Mouse (Mus musculus): ENCODE data around the gene H2-DMb2. TPM values are rescaled to one million over a fixed set of nuclear protein-coding genes. Genes with fewer than 3 reads are reported as not detected.

Gene H2-DMb2
- total RNA-seq, 2 experiments from 2014 or later: 0.96 to 1.6 TPM

- intact Hi-C loops (cut with DNase I): loop anchor here (5.0 to 10.0 kb wide), 3 partner anchors 85 to 1127 kb away; partner anchors contain the start of genes Ddx39b, Rxrb and Slc39a7
- DNase-seq: no peak
Measured at GRCm38 (mm10) chr17:34117421-34118112, 25.5 kb upstream of the H2-DMb2 start.

- intact Hi-C loops (cut with DNase I): loop anchor here (5.0 to 10.0 kb wide), 3 partner anchors 86 to 1127 kb away; partner anchors contain the start of genes Ddx39b, Rxrb and Slc39a7
- peak; percentile 41 to 50 for DNase-seq
Measured at GRCm38 (mm10) chr17:34118113-34118872, 24.8 kb upstream of the H2-DMb2 start.

GRCm38 (mm10) chr17:34118873-34119248 is 24.2 kb upstream of the H2-DMb2 start:
- intact Hi-C loops (cut with DNase I): loop anchor here (5.0 to 10.0 kb wide), 3 partner anchors 87 to 1126 kb away; partner anchors contain the start of genes Ddx39b, Rxrb and Slc39a7
- no peak for DNase-seq

GRCm38 (mm10) chr17:34119249-34120179 is 23.6 kb upstream of the H2-DMb2 start, which contains the start of gene H2-DMa:
H2-DMa (plus strand) TSS chr17:34119541.
- DNase-seq: peak; percentile 99
- intact Hi-C loops (cut with DNase I): loop anchor here (5.0 to 10.0 kb wide), 4 partner anchors 87 to 1125 kb away; partner anchors contain the start of genes Agpat1, Ddx39b, Rnf5 and Rxrb

- intact Hi-C loops (cut with DNase I): loop anchor here (10.0 kb wide), 1 partner anchor 485 kb away; the partner anchor contains the start of genes Agpat1 and Rnf5
- peak; percentile 91 for DNase-seq
Measured at GRCm38 (mm10) chr17:34120180-34120723, 22.9 kb upstream of the H2-DMb2 start.

GRCm38 (mm10) chr17:34120814-34121171 is 22.3 kb upstream of the H2-DMb2 start:
- intact Hi-C loops (cut with DNase I): loop anchor here (10.0 kb wide), 1 partner anchor 484 kb away; the partner anchor contains the start of genes Agpat1 and Rnf5
- DNase-seq: peak; percentile 88 to 89

GRCm38 (mm10) chr17:34121172-34121878 is 21.8 kb upstream of the H2-DMb2 start:
- intact Hi-C loops (cut with DNase I): loop anchor here (10.0 kb wide), 1 partner anchor 483 kb away; the partner anchor contains the start of genes Agpat1 and Rnf5
- peak; percentile 82 to 85 for DNase-seq

- intact Hi-C loops (cut with DNase I): loop anchor here (10.0 kb wide), 1 partner anchor 483 kb away; the partner anchor contains the start of genes Agpat1 and Rnf5
- peak in 1 of 2 experiments; percentile 75 for DNase-seq
Measured at GRCm38 (mm10) chr17:34121879-34122187, 21.3 kb upstream of the H2-DMb2 start.

GRCm38 (mm10) chr17:34122188-34122984 is 20.7 kb upstream of the H2-DMb2 start, which contains the start of gene Brd2:
Brd2 (minus strand) TSS chr17:34122634.
- intact Hi-C loops (cut with DNase I): loop anchor here (10.0 kb wide), 1 partner anchor 482 kb away; the partner anchor contains the start of genes Agpat1 and Rnf5
- DNase-seq: peak; percentile 98 to 99

- no peak for DNase-seq
- intact Hi-C loops (cut with DNase I): loop anchor here (10.0 kb wide), 1 partner anchor 482 kb away; the partner anchor contains the start of genes Agpat1 and Rnf5
Measured at GRCm38 (mm10) chr17:34123111-34123510, 20.0 kb upstream of the H2-DMb2 start.

GRCm38 (mm10) chr17:34123518-34123917 is 19.6 kb upstream of the H2-DMb2 start:
- intact Hi-C loops (cut with DNase I): loop anchor here (10.0 kb wide), 1 partner anchor 481 kb away; the partner anchor contains the start of genes Agpat1 and Rnf5
- peak in 1 of 2 experiments; percentile 38 for DNase-seq

GRCm38 (mm10) chr17:34124649-34125048 is 18.5 kb upstream of the H2-DMb2 start:
- no peak for DNase-seq

GRCm38 (mm10) chr17:34126826-34127420 is 16.2 kb upstream of the H2-DMb2 start:
- DNase-seq: no peak
- intact Hi-C loops (cut with DNase I): loop anchor here (10.0 kb wide), 1 partner anchor 478 kb away; the partner anchor contains the start of genes Agpat1 and Rnf5

More at GRCm38 (mm10) chr17:34124649-34125048, 18.5 kb upstream of the H2-DMb2 start:
- intact Hi-C loops (cut with DNase I): loop anchor here (10.0 kb wide), 1 partner anchor 480 kb away; the partner anchor contains the start of genes Agpat1 and Rnf5

GRCm38 (mm10) chr17:34127475-34127874 is 15.6 kb upstream of the H2-DMb2 start:
- peak in 1 of 2 experiments; percentile 46 for DNase-seq
- intact Hi-C loops (cut with DNase I): loop anchor here (10.0 kb wide), 1 partner anchor 477 kb away; the partner anchor contains the start of genes Agpat1 and Rnf5

- no peak for DNase-seq
- intact Hi-C loops (cut with DNase I): loop anchor here (10.0 kb wide), 1 partner anchor 476 kb away; the partner anchor contains the start of genes Agpat1 and Rnf5
Measured at GRCm38 (mm10) chr17:34128264-34128937, 14.7 kb upstream of the H2-DMb2 start.
